Mouse (Mus musculus) liver, postnatal 0 days (tissue): Measurements from ENCODE around the gene Ceacam16. TPM values are rescaled to one million over a fixed set of nuclear protein-coding genes. Genes with fewer than 3 reads are reported as not detected.

ENCODE experiments used
- ATAC-seq: fragments of 200-750 bp; cut with Nextera tagmentation; 2 replicates; pipeline ENCODE4 v1.8.0; 2017; ENCODE audit warnings: mild to moderate bottlenecking, moderate library complexity
- DNase-seq: peaks from one replicate; pipeline ENCODE4 v3.0.0-alpha.2; 2016
- H3K27ac ChIP-seq: fragments of 300-500 bp; sonication (generic); 2 replicates; pipeline ENCODE4 v1.5.1; 2014; ENCODE audit warnings: antibody characterized with exemption, moderate library complexity, mild to moderate bottlenecking, low read depth
- H3K27me3 ChIP-seq: fragments of 300-500 bp; sonication (generic); 2 replicates; pipeline ENCODE4 v1.6.1; 2014; ENCODE audit warnings: low read length, control low read depth, mixed read lengths; ENCODE audit not compliant: insufficient read depth
- H3K36me3 ChIP-seq: fragments of 300-500 bp; sonication (generic); replicated peaks from 2 replicates; pipeline ENCODE4 v1.6.1; 2014; ENCODE audit warnings: mild to moderate bottlenecking, control low read depth, low read length, moderate library complexity, mixed read lengths; ENCODE audit not compliant: insufficient read depth
- H3K4me1 ChIP-seq: fragments of 300-500 bp; sonication (generic); 2 replicates; pipeline ENCODE4 v1.6.1; 2014; ENCODE audit warnings: antibody characterized with exemption, mild to moderate bottlenecking, control low read depth; ENCODE audit not compliant: insufficient read depth
- H3K4me2 ChIP-seq: fragments of 300-500 bp; sonication (generic); 2 replicates; pipeline ENCODE4 v1.6.1; 2014; ENCODE audit warnings: low read depth, mild to moderate bottlenecking, low read length, moderate library complexity, mixed read lengths
- H3K4me3 ChIP-seq: fragments of 300-500 bp; sonication (generic); 2 replicates; pipeline ENCODE4 v1.5.1; 2014; ENCODE audit warnings: low read depth, low read length
- H3K9ac ChIP-seq: fragments of 300-500 bp; sonication (generic); replicated peaks from 2 replicates; pipeline ENCODE4 v1.6.1; 2014; ENCODE audit warnings: mild to moderate bottlenecking, moderate library complexity
- H3K9me3 ChIP-seq: fragments of 300-500 bp; sonication (generic); 2 replicates; pipeline ENCODE4 v1.6.1; 2016; ENCODE audit warnings: mild to moderate bottlenecking, control low read depth, low read length, mixed read lengths
- CTCF ChIP-seq: sonication (generic); IDR thresholded peaks from 2 replicates; pipeline ENCODE4 v1.5.1; 2016; ENCODE audit warnings: antibody characterized with exemption, low read depth
- EP300 ChIP-seq: IDR thresholded peaks from 2 replicates; pipeline ENCODE4 v1.6.1; 2016; ENCODE audit warnings: antibody characterized with exemption, low read depth, mild to moderate bottlenecking
- WGBS: fragments of 180-500 bp; shearing (Covaris S2); extraction: QIAGEN DNeasy Blood & Tissue Kit; methylation state at CpG from one replicate; pipeline ENCODE4 v1.1.7; 2014; ENCODE audit not compliant: insufficient replicate concordance; 5-methylcytosine and 5-hydroxymethylcytosine counted together
- polyA plus RNA-seq: library from polyadenylated mRNA; unstranded; fragments of >200 nt; fragmentation: Nextera tagmentation; extraction: Ambion mirVana; gene quantifications from 2 replicates; pipeline ENCODE4 v1.2.1, GENCODE M21; 2015

The Ceacam16 gene
- polyA plus RNA-seq, 1 experiment from 2014 or later = not detected

GRCm38 (mm10) chr7:19826756-19827155 is 34.3 kb downstream of the Ceacam16 start:
- Histone ChIP-seq H3K9me3 (no peaks in the 10 kb centered on the region), H3K27ac (no peak overlapping the region), H3K27me3 (no peaks in the 10 kb centered on the region), H3K4me1 (peaks cover 34% of the 10 kb centered on the region), H3K4me3 (no peak overlapping the region), H3K36me3 (no peaks in the 10 kb centered on the region), H3K9ac (no peak overlapping the region), H3K4me2 (no peak overlapping the region)
- ATAC-seq (no peak), DNase-seq (no peak)
- TF ChIP-seq CTCF (no peak), EP300 (no peak)
- WGBS = 63% methylated on average over 6 of the region's 6 CpGs

- H3K27me3 ChIP-seq = no peaks in the 10 kb centered on the region
- TF ChIP-seq EP300 = peak; percentile 71
- no peak for TF ChIP-seq CTCF
- H3K4me2 ChIP-seq = peak overlapping the region; percentile 34
- peak overlapping the region; percentile 55 for H3K9ac ChIP-seq
- peak overlapping the region; percentile 92 for H3K27ac ChIP-seq
- ATAC-seq = peak; percentile 93
- H3K36me3 ChIP-seq = peaks cover 5% of the 10 kb centered on the region; the same call in 1 of the 2 replicates
- DNase-seq = peak; percentile 91
- 22% methylated on average over 24 of the region's 26 CpGs for WGBS
- H3K9me3 ChIP-seq = no peaks in the 10 kb centered on the region
- peaks cover 27% of the 10 kb centered on the region for H3K4me1 ChIP-seq
- H3K4me3 ChIP-seq = 0 out of 2 replicates have a peak overlapping the region, but pooled peaks have one; percentile 11
These were observed 36.7 kb downstream of the Ceacam16 start for GRCm38 (mm10) chr7:19824182-19824973.

GRCm38 (mm10) chr7:19823256-19824181 is 37.6 kb downstream of the Ceacam16 start:
- Histone ChIP-seq H3K27me3 (no peaks in the 10 kb centered on the region), H3K4me3 (peak overlapping the region; percentile 69; the same call in 1 of the 2 replicates), H3K27ac (peak overlapping the region; percentile 92), H3K9ac (peak overlapping the region; percentile 31; the same call in 1 of the 2 replicates), H3K4me1 (peaks cover 31% of the 10 kb centered on the region), H3K9me3 (no peaks in the 10 kb centered on the region), H3K36me3 (peaks cover 9% of the 10 kb centered on the region; the same call in 1 of the 2 replicates), H3K4me2 (peak overlapping the region; percentile 89)
- ATAC-seq = peak; percentile 4
- 17% methylated on average over 16 of the region's 16 CpGs for WGBS
- TF ChIP-seq CTCF = no peak
- no peak for TF ChIP-seq EP300
- DNase-seq = peak; percentile 27

DNA sequence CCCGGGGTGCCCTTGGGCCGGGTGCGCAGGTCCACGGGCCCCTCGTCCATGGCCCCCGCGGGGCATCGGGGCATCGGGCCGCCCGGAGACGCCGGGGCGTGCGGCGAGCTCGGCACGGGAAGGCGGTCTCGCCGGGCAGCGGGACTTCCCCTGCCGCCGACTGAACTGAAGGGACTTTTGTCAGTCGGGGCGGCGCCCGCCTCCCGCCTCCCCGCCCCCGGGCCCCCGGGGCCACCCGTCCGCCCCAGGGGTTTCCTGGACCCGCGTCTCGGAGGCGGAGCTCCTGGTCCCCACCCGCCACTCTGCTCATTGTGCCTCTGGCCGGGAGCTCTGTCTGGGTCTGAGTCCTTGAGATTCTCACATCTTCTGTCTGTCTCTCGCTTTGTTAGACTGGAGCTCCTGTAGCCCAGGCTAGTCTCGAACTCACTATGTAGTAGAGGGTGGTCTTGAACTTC is 38.5 kb downstream of the Ceacam16 start, which contains the start of gene Bcl3:
Gene Bcl3, minus strand, starts transcription at position 167 of the 455 bp plus-strand sequence.
- H3K4me3 ChIP-seq = peak within 1 kb of the TSS; percentile 69
- no peaks in the 10 kb centered on the region for H3K27me3 ChIP-seq
- H3K27ac ChIP-seq = peak within 1 kb of the TSS; percentile 92
- 5% methylated on average over 20 of the region's 42 CpGs for WGBS
- H3K36me3 ChIP-seq = peaks cover 12% of the 10 kb centered on the region
- H3K9me3 ChIP-seq = no peaks in the 10 kb centered on the region
- no peak for TF ChIP-seq EP300
- no peak for TF ChIP-seq CTCF
- peak within 1 kb of the TSS; percentile 86 for H3K9ac ChIP-seq
- DNase-seq = peak; percentile 75
- H3K4me2 ChIP-seq = peak within 1 kb of the TSS; percentile 89
- H3K4me1 ChIP-seq = peaks cover 39% of the 10 kb centered on the region
- ATAC-seq = no peak

DNA sequence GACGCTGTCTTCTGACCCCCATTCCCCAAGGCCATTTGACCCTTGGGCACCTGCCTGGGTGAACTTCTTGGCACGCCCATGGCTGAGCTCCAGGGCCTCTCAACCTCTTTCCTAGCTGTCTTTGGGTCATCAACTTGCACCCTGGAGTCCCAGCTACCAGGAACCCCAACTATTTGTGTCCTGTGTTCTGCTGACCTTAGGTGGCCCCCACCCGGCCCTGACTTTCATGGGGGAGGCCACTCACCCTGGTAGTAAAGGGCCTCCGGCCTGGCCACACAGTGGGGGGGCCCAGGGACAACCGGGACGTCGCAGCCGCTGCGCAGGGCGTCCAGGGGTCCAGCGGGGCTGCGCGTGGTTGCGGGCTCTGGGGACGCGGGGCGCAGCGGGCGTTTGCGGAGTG is 38.9 kb downstream of the Ceacam16 start:
- H3K9me3 ChIP-seq = no peaks in the 10 kb centered on the region
- peak overlapping the region; percentile 89 for H3K4me2 ChIP-seq
- H3K9ac ChIP-seq = peak overlapping the region; percentile 86
- 5% methylated on average over 19 of the region's 20 CpGs for WGBS
- no peak for ATAC-seq
- H3K36me3 ChIP-seq = peaks cover 12% of the 10 kb centered on the region
- DNase-seq = no peak
- H3K4me1 ChIP-seq = peaks cover 41% of the 10 kb centered on the region
- H3K27ac ChIP-seq = peak overlapping the region; percentile 92
- TF ChIP-seq EP300 = no peak
- no peak for TF ChIP-seq CTCF
- peak overlapping the region; percentile 69 for H3K4me3 ChIP-seq
- H3K27me3 ChIP-seq = no peaks in the 10 kb centered on the region

DNA sequence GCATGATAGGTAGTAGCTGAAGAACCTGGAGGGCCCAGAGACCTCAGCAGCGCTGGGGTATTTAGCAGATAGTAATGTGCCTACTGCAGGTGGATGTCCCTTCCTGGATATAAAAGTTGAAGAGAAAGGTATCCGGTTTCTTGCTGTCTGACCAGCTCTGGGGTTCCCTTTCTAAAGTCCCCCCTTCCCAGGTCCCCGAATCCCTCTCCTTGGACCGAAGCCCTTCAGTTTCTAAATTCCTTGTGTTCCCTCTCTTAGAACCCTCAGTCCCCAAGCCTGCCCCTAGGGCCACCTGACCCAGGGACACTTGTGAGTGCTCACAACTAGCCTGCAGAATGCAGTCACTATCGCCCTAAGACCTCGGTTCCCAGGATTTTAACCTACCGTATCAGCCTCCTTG is 39.5 kb downstream of the Ceacam16 start:
- Histone ChIP-seq H3K4me1 (peaks cover 44% of the 10 kb centered on the region), H3K9ac (peak overlapping the region; percentile 86), H3K36me3 (peaks cover 12% of the 10 kb centered on the region), H3K4me2 (peak overlapping the region; percentile 89), H3K27ac (peak overlapping the region; percentile 92; the same call in 1 of the 2 replicates), H3K4me3 (peak overlapping the region; percentile 69), H3K9me3 (no peaks in the 10 kb centered on the region), H3K27me3 (no peaks in the 10 kb centered on the region)
- TF ChIP-seq EP300 = no peak
- no peak for TF ChIP-seq CTCF
- DNase-seq = no peak
- WGBS = 70% methylated on average over 7 of the region's 7 CpGs
- no peak for ATAC-seq
